Mouse (Mus musculus) liver, embryonic 14.5 days (tissue): ENCODE measurements around the gene Espl1.

Experiments
- CTCF ChIP-seq: IDR thresholded peaks from 2 replicates; pipeline ENCODE4 v1.5.1; 2016; ENCODE audit warnings: antibody characterized with exemption, low read depth, control low read depth
- EP300 ChIP-seq: IDR thresholded peaks from 2 replicates; pipeline ENCODE4 v1.6.1; 2016; ENCODE audit warnings: antibody characterized with exemption, low read depth

DNA sequence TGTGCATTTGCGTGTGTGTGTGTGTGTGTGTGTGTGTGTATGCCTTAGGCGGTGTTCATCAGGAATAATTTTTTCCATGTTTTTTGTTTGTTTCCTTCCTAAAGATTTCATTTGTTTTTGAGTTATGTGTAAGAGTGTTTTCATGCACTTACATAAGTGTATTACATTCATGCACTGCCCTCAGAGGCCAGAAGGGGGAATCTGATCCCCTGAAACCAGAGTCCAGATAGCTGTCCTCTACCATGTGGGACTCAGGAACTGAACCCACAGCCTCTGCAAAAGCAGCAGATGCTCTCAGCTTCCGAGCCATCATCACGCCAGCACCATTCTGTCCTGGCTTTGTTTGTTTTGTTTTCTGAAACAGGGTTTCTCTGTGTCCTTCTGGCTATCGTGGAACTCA lies 30.5 kb upstream of the Espl1 start:
- peak; percentile 34; the same call in 1 of the 2 replicates for TF ChIP-seq CTCF
- no peak for TF ChIP-seq EP300
